Mouse (Mus musculus) heart, postnatal 0 days (tissue): ENCODE data around the gene S100a2. TPM values are rescaled to one million over a fixed set of nuclear protein-coding genes. Genes with fewer than 3 reads are reported as not detected.

Source experiments
- ATAC-seq: fragments of 200-750 bp; cut with Nextera tagmentation; 2 replicates; pipeline ENCODE4 v1.8.0; 2017; ENCODE audit warnings: low read depth, moderate number of reproducible peaks, moderate library complexity; ENCODE audit not compliant: insufficient read depth
- DNase-seq: peaks from one replicate; pipeline ENCODE4 v3.0.0-alpha.2; 2016; ENCODE audit warnings: low spot score
- H3K27ac ChIP-seq: fragments of 300-500 bp; sonication (generic); 2 replicates; pipeline ENCODE4 v1.5.1; 2014; ENCODE audit warnings: low read depth, mild to moderate bottlenecking
- H3K27me3 ChIP-seq: fragments of 300-500 bp; sonication (generic); 2 replicates; pipeline ENCODE4 v1.6.1; 2014; ENCODE audit warnings: low read length, mixed read lengths; ENCODE audit not compliant: control insufficient read depth, insufficient read depth
- H3K36me3 ChIP-seq: fragments of 300-500 bp; sonication (generic); replicated peaks from 2 replicates; pipeline ENCODE4 v1.6.1; 2014; ENCODE audit warnings: low read length, mixed read lengths; ENCODE audit not compliant: control insufficient read depth, insufficient read depth
- H3K4me1 ChIP-seq: fragments of 300-500 bp; sonication (generic); 2 replicates; pipeline ENCODE4 v1.6.1; 2014; ENCODE audit warnings: antibody characterized with exemption; ENCODE audit not compliant: control insufficient read depth, insufficient read depth
- H3K4me2 ChIP-seq: fragments of 300-500 bp; sonication (generic); 2 replicates; pipeline ENCODE4 v1.6.1; 2014; ENCODE audit warnings: low read depth, mild to moderate bottlenecking, low read length, moderate library complexity
- H3K4me3 ChIP-seq: fragments of 300-500 bp; sonication (generic); 2 replicates; pipeline ENCODE4 v1.5.1; 2014; ENCODE audit warnings: low read depth, low read length
- H3K9ac ChIP-seq: fragments of 300-500 bp; sonication (generic); replicated peaks from 2 replicates; pipeline ENCODE4 v1.6.1; 2014; ENCODE audit warnings: low read depth, low read length, mixed read lengths
- H3K9me3 ChIP-seq: fragments of 300-500 bp; sonication (generic); replicated peaks from 2 replicates; pipeline ENCODE4 v1.6.1; 2016; ENCODE audit warnings: low read length; ENCODE audit not compliant: control insufficient read depth
- CTCF ChIP-seq: IDR thresholded peaks from 2 replicates; pipeline ENCODE4 v1.5.1; 2016; ENCODE audit warnings: antibody characterized with exemption, control low read depth, low read depth
- EP300 ChIP-seq: IDR thresholded peaks from 2 replicates; pipeline ENCODE4 v1.6.1; 2016; ENCODE audit warnings: antibody characterized with exemption, low read depth
- WGBS: fragments of 180-500 bp; shearing (Covaris S2); extraction: QIAGEN DNeasy Blood & Tissue Kit; methylation state at CpG from one replicate; pipeline ENCODE4 v1.1.7; 2014; 5-methylcytosine and 5-hydroxymethylcytosine counted together
- polyA plus RNA-seq: library from polyadenylated mRNA; unstranded; fragments of >200 nt; fragmentation: Nextera tagmentation; extraction: Ambion mirVana; gene quantifications from 2 replicates; pipeline ENCODE4 v1.2.1, GENCODE M21; 2015
- total RNA-seq: library from RNA; depleted of rRNA; stranded (reverse); fragments of >200 nt; gene quantifications from 2 replicates; pipeline ENCODE4 v1.2.3, GENCODE M21; 2014; ENCODE audit warnings: low replicate concordance

S100a2 gene
- total and polyA plus RNA-seq, 2 experiments from 2014 or later = not detected

DNA sequence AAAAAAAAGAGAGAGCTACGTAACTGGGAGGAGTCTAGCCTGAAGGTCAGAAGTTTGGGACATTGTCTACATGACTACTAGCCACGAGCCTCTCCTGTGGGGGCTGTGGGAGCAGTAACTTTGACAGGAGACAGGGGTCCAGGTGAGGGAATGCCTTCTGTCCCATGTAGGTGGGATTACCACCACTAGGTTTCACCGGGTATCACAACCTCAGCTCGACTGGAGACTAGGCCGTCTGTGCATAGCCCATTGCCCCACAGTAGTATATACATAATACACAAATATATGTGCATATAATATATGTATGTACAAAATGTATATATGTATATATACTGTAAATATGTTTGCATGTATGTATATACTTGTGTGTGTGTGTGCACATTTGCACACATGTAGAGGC lies 8.9 kb upstream of the S100a2 start:
- no peaks in the 10 kb centered on the region for H3K9me3 ChIP-seq
- no peak for DNase-seq
- no peak for ATAC-seq
- WGBS = 93% methylated on average over 5 of the region's 5 CpGs
- no peak overlapping the region for H3K4me3 ChIP-seq
- H3K4me2 ChIP-seq = no peak overlapping the region
- peaks cover 5% of the 10 kb centered on the region; the same call in 1 of the 2 replicates for H3K4me1 ChIP-seq
- TF ChIP-seq CTCF (no peak), EP300 (no peak)
- no peak overlapping the region for H3K9ac ChIP-seq
- no peaks in the 10 kb centered on the region for H3K36me3 ChIP-seq
- H3K27me3 ChIP-seq = no peaks in the 10 kb centered on the region
- no peak overlapping the region for H3K27ac ChIP-seq

DNA sequence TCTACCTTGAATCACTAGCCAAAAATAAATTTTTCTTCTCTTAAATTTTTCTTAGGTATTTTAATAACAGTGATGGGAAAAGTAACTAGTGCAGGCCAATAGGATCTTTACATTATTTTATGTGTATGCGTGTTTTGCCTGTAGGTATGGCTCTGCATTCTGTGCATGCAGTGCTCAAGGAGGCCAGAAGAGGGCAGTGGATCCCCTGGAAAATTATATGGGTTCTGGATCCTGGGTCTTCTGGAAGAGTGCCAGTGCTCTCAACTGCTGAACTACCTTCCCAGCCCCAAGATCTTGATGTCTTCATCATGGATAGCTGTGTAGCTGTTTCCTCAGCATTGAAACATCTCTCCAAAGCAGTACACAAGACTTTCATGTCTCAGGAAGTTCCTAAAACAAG lies 7.9 kb upstream of the S100a2 start:
- no peaks in the 10 kb centered on the region for H3K9me3 ChIP-seq
- peaks cover 8% of the 10 kb centered on the region; the same call in 1 of the 2 replicates for H3K4me1 ChIP-seq
- no peak for DNase-seq
- no peaks in the 10 kb centered on the region for H3K36me3 ChIP-seq
- no peak overlapping the region for H3K27ac ChIP-seq
- TF ChIP-seq CTCF (no peak), EP300 (no peak)
- no peak overlapping the region for H3K4me3 ChIP-seq
- WGBS = 97% methylated on average over 1 of the region's 1 CpGs
- ATAC-seq = no peak
- H3K27me3 ChIP-seq = no peaks in the 10 kb centered on the region
- no peak overlapping the region for H3K4me2 ChIP-seq
- no peak overlapping the region for H3K9ac ChIP-seq

DNA sequence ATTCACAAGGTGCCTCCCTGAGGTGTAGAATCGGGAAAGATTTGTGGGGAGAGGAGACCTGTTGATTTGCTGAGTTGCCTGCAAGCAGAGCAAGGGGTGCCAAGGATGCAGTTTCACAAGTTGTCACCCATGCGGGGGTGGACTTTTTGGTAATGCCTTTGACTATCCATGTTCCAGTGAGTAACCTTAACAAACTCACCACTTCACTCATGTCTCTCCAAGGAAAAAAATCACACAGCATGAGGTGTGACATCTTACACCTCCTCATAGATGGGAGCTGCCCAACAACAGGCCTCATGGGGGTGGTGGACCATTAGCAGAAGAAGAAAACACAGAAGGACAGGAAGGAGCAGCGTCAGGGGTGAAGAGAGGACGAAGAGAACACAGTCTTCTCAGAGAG lies 7.5 kb upstream of the S100a2 start:
- WGBS = 88% methylated on average over 4 of the region's 4 CpGs
- H3K9ac ChIP-seq = no peak overlapping the region
- H3K27me3 ChIP-seq = no peaks in the 10 kb centered on the region
- no peak overlapping the region for H3K4me3 ChIP-seq
- no peak overlapping the region for H3K4me2 ChIP-seq
- ATAC-seq (no peak), DNase-seq (no peak)
- no peaks in the 10 kb centered on the region for H3K36me3 ChIP-seq
- H3K9me3 ChIP-seq = no peaks in the 10 kb centered on the region
- no peak for TF ChIP-seq EP300
- no peak for TF ChIP-seq CTCF
- peaks cover 12% of the 10 kb centered on the region; the same call in 1 of the 2 replicates for H3K4me1 ChIP-seq
- H3K27ac ChIP-seq = no peak overlapping the region

DNA sequence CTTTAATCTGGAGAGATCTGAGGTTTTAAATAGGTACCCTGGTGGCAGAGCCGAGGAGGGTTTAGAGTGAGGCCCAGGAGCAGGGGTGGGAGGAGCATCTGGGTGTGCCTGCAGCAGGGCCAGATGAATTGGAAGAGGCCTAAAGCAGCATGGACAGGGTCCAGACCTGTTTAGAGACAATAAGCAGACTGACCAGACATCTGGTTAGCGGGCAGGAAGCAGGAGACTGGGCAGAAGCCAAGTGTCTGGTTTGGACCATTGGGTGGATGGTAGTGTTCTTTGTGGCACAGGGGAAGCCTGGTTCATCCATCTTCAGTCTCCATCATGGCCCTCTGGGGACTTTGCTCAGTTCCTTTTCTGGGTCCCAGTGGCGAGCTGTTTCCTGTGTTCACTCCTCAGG lies 6.2 kb upstream of the S100a2 start:
- H3K27me3 ChIP-seq = no peaks in the 10 kb centered on the region
- no peaks in the 10 kb centered on the region for H3K9me3 ChIP-seq
- no peak overlapping the region for H3K27ac ChIP-seq
- peaks cover 12% of the 10 kb centered on the region; the same call in 1 of the 2 replicates for H3K4me1 ChIP-seq
- ATAC-seq = peak; percentile 43; the same call in 1 of the 2 replicates
- 29% methylated on average over 3 of the region's 3 CpGs for WGBS
- H3K4me3 ChIP-seq = no peak overlapping the region
- H3K36me3 ChIP-seq = no peaks in the 10 kb centered on the region
- no peak overlapping the region for H3K4me2 ChIP-seq
- no peak overlapping the region for H3K9ac ChIP-seq
- TF ChIP-seq CTCF (no peak), EP300 (no peak)
- DNase-seq = no peak

DNA sequence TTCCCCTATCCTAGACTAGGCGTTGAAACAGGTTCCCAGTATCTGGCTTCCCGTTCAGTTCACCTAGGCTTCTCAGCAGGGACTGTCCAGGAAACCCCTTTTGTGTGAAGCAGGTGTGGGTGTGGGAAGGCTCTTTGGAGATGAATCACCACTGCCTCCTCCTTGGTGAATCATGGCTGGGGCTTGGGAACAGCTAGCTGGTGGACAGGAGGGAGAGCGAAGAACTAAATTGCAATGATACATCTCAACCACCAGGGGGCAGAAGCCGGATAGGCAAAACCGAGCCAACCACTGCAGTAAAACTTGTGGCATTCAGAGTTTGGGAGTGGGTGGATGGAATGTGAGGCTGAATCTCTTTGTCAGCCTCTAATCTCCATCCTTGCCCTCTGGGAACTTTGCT lies 4.5 kb upstream of the S100a2 start:
- 0 out of 2 replicates have a peak, but pooled peaks have one; percentile 13 for ATAC-seq
- Histone ChIP-seq H3K27ac (no peak overlapping the region), H3K9ac (no peak overlapping the region), H3K9me3 (no peaks in the 10 kb centered on the region), H3K27me3 (no peaks in the 10 kb centered on the region), H3K4me3 (no peak overlapping the region), H3K4me2 (no peak overlapping the region), H3K4me1 (peaks cover 12% of the 10 kb centered on the region; the same call in 1 of the 2 replicates), H3K36me3 (no peaks in the 10 kb centered on the region)
- peak; percentile 86 for DNase-seq
- 24% methylated on average over 5 of the region's 5 CpGs for WGBS
- TF ChIP-seq EP300 = no peak
- TF ChIP-seq CTCF = peak; percentile 92

DNA sequence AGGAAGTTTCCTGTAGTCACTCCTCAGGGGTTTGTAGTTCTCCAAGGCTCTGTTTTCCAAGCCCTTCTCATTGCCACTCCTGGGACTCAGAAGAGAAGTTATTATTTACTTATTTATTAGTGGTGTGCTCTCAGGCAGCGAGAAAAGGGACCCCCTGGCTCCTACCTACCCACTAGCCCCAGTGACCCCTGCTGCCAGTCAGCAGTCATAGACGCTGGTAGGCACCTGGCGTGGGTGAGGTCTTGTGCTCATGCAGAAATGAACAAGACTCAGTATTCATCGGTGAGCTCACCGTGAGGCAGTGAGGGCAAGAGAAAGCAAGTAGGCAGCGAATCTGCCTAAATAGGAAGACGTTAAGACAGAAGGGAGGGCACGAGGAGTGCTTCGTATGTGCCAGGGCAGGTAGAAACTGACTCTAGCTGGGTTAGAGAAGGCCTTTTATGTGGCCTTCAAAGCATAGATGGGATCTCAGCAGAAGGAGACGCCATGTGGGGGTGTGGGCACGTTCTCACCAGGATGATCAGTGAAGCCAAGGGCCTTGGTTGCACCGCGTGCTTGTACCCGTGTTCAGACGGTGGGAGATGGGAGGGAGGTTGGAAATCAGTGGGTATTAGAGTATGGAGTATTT lies 3.9 kb upstream of the S100a2 start:
- Histone ChIP-seq H3K27ac (peak overlapping the region; percentile 60), H3K27me3 (no peaks in the 10 kb centered on the region), H3K4me1 (peaks cover 12% of the 10 kb centered on the region; the same call in 1 of the 2 replicates), H3K9me3 (no peaks in the 10 kb centered on the region), H3K4me3 (no peak overlapping the region), H3K4me2 (no peak overlapping the region), H3K9ac (no peak overlapping the region), H3K36me3 (no peaks in the 10 kb centered on the region)
- ATAC-seq (no peak), DNase-seq (no peak)
- 83% methylated on average over 15 of the region's 15 CpGs for WGBS
- TF ChIP-seq CTCF (no peak), EP300 (no peak)
